Mouse (Mus musculus): ENCODE results near the gene Adamts17.

DNA sequence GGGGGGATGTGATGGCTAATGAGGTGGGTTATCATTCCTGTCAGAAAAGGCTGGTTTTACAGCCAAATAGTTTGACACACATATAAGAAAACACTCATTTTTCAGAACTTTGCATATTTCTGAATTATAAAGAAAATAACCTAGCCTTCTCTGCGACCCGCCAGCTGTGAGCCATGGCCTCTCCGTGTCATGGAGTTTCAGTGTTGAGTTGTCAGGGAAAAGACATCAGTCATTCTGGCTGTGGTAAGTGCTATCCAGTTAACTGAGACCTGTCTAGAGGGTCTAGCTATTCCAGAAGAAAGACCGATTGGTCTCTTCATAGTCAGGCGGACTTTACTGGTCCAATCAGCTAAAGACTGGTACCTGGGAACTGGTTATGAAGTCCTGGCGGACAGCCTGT is 205.7 kb downstream of the Adamts17 start:
- TF ChIP-seq POLR2A (IDR thresholded peaks at IDR 0.05; ENCODE audit: borderline replicate concordance, extremely low read depth, insufficient read depth, insufficient read length, poor library complexity, severe bottlenecking) (no peak), CTCF (IDR thresholded peaks at IDR 0.05; ENCODE audit: borderline replicate concordance, extremely low read depth, insufficient read depth, insufficient read length) (no peak)

Measured in brain, embryonic 14.5 days (tissue).